Mouse (Mus musculus) lung, embryonic 16.5 days (tissue): ENCODE measurements around the gene Nrtn. TPM values are rescaled to one million over a fixed set of nuclear protein-coding genes. Genes with fewer than 3 reads are reported as not detected.

Experiments used
- ATAC-seq: fragments of 200-750 bp; cut with Nextera tagmentation; 2 replicates; pipeline ENCODE4 v1.8.0; 2017; ENCODE audit warnings: low read depth, mild to moderate bottlenecking, moderate library complexity
- H3K27ac ChIP-seq: fragments of 300-500 bp; sonication (generic); 2 replicates; pipeline ENCODE4 v1.5.1; 2014; ENCODE audit warnings: mild to moderate bottlenecking, control low read depth, low read length
- H3K27me3 ChIP-seq: fragments of 300-500 bp; sonication (generic); 2 replicates; pipeline ENCODE4 v1.6.1; 2014; ENCODE audit warnings: low read depth, low read length, mixed read lengths; ENCODE audit not compliant: control insufficient read depth, insufficient read depth
- H3K36me3 ChIP-seq: fragments of 300-500 bp; sonication (generic); 2 replicates; pipeline ENCODE4 v1.6.1; 2014; ENCODE audit warnings: low read length; ENCODE audit not compliant: control insufficient read depth, insufficient read depth
- H3K4me1 ChIP-seq: fragments of 300-500 bp; sonication (generic); replicated peaks from 2 replicates; pipeline ENCODE4 v1.6.1; 2014; ENCODE audit warnings: low read length, mixed read lengths; ENCODE audit not compliant: control insufficient read depth, insufficient read depth
- H3K4me2 ChIP-seq: fragments of 300-500 bp; sonication (generic); 2 replicates; pipeline ENCODE4 v1.6.1; 2014; ENCODE audit warnings: low read depth, low read length, control low read depth
- H3K4me3 ChIP-seq: fragments of 300-500 bp; sonication (generic); 2 replicates; pipeline ENCODE4 v1.5.1; 2014; ENCODE audit warnings: mild to moderate bottlenecking, low read length, control low read depth
- H3K9ac ChIP-seq: fragments of 300-500 bp; sonication (generic); 2 replicates; pipeline ENCODE4 v1.6.1; 2014; ENCODE audit warnings: low read length, control low read depth
- H3K9me3 ChIP-seq: fragments of 300-500 bp; sonication (generic); 2 replicates; pipeline ENCODE4 v1.6.1; 2016; ENCODE audit warnings: low read length; ENCODE audit not compliant: control insufficient read depth
- WGBS: fragments of 180-500 bp; shearing (Covaris S2); extraction: QIAGEN DNeasy Blood & Tissue Kit; methylation state at CpG from one replicate; pipeline ENCODE4 v1.1.7; 2014; 5-methylcytosine and 5-hydroxymethylcytosine counted together
- polyA plus RNA-seq: library from polyadenylated mRNA; unstranded; fragments of >200 nt; fragmentation: Nextera tagmentation; extraction: Ambion mirVana; gene quantifications from 2 replicates; pipeline ENCODE4 v1.2.1, GENCODE M21; 2015

Nrtn gene
- polyA plus RNA-seq, 1 experiment from 2014 or later = 7.3 TPM

DNA sequence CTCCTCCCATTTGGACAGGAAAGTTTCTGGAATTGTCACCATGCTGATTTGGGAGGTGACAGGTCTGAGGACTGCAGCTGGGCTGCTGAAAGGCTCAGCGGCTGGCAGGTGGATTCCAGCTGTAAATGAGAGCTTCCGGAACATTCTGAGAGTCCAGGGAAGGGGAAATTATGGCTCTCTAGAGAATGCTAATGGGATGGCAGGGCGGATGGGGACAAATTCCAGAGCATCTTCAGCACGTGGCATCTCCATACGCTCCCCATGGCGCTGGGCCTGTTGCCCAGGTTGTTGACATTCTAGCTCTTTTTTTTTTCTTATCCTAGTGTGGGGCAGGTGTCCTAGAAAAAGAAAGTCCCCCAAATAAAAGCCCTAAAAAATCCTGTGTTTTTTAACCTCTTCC is 28.2 kb downstream of the Nrtn start:
- Histone ChIP-seq H3K4me2 (no peak overlapping the region), H3K9me3 (peaks cover 3% of the 10 kb centered on the region), H3K27me3 (no peaks in the 10 kb centered on the region), H3K36me3 (peaks cover 4% of the 10 kb centered on the region; the same call in 1 of the 2 replicates), H3K4me1 (peaks cover 22% of the 10 kb centered on the region), H3K27ac (peak overlapping the region; percentile 27; the same call in 1 of the 2 replicates), H3K9ac (peak overlapping the region; percentile 28; the same call in 1 of the 2 replicates), H3K4me3 (no peak overlapping the region)
- no peak for ATAC-seq
- 41% methylated on average over 6 of the region's 6 CpGs for WGBS

DNA sequence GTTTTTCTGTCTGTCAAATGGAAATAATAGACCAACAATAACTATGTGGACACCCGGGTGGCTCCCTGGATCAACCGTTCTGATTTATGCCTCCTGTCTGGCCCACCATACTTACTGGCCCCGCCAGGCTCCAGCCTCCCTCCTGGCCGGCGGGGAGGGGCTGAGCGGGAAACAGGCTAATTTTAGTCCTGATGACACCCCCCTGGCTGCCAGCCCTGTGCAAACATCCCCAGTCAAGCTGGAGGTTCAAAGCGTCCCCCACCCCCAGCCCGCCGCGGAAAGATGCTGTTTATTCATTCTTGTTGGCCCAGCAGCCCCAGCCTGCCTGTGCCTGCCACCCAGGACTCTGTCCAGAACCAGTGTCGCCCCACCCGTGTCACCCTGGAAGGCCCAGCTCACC is 29.2 kb downstream of the Nrtn start:
- Histone ChIP-seq H3K4me3 (no peak overlapping the region), H3K4me2 (peak overlapping the region; percentile 23), H3K4me1 (peaks cover 25% of the 10 kb centered on the region), H3K9me3 (peaks cover 3% of the 10 kb centered on the region), H3K36me3 (peaks cover 5% of the 10 kb centered on the region), H3K27ac (peak overlapping the region; percentile 21; the same call in 1 of the 2 replicates), H3K27me3 (no peaks in the 10 kb centered on the region), H3K9ac (peak overlapping the region; percentile 44; the same call in 1 of the 2 replicates)
- 4% methylated on average over 12 of the region's 12 CpGs for WGBS
- ATAC-seq = peak; percentile 76

- peak overlapping the region; percentile 23 for H3K4me2 ChIP-seq
- WGBS = 9% methylated on average over 12 of the region's 12 CpGs
- peak overlapping the region; percentile 40; the same call in 1 of the 2 replicates for H3K9ac ChIP-seq
- H3K36me3 ChIP-seq = peaks cover 8% of the 10 kb centered on the region
- 0 out of 2 replicates have a peak overlapping the region, but pooled peaks have one; percentile 46 for H3K27ac ChIP-seq
- H3K4me3 ChIP-seq = no peak overlapping the region
- peak; percentile 19 for ATAC-seq
- H3K4me1 ChIP-seq = peaks cover 26% of the 10 kb centered on the region
- H3K9me3 ChIP-seq = peaks cover 3% of the 10 kb centered on the region
- no peaks in the 10 kb centered on the region for H3K27me3 ChIP-seq
Observed at GRCm38 (mm10) chr17:56727659-56728058, 29.7 kb downstream of the Nrtn start.

DNA sequence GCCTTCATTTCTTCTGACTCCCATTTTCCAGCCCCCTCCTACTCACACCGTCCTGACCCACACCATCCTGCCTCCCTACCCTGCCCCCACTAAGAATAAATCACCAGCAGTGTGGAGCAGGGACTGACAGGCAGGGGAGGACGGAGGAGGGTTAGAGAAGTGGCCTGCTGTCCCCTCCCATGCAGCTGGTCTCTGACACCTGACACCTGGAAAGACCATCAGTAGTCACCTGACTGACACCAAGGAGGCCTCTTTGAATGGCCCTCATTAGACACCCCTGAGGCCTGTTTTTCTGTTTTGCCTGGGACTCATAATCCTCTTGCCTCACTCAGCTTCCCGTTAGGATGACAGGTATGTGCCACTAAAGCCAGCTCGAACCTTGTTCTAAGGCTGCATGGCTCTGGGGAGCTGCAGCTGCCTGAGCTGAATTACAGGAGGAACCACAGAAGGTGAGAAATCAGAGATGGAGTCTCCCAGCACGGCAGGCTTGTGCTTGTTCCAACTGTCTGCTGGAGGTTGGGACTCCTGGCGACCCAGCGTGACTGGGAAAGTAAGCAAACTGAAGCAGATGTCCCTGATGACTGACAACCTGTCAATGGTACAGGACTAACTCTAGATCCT is 30.2 kb downstream of the Nrtn start:
- WGBS = 14% methylated on average over 7 of the region's 7 CpGs
- Histone ChIP-seq H3K36me3 (peaks cover 11% of the 10 kb centered on the region), H3K9me3 (peaks cover 3% of the 10 kb centered on the region), H3K4me3 (no peak overlapping the region), H3K27me3 (no peaks in the 10 kb centered on the region), H3K4me1 (peaks cover 26% of the 10 kb centered on the region), H3K27ac (0 out of 2 replicates have a peak overlapping the region, but pooled peaks have one; percentile 46), H3K4me2 (no peak overlapping the region; the same call in 1 of the 2 replicates), H3K9ac (0 out of 2 replicates have a peak overlapping the region, but pooled peaks have one; percentile 40)
- ATAC-seq = no peak

DNA sequence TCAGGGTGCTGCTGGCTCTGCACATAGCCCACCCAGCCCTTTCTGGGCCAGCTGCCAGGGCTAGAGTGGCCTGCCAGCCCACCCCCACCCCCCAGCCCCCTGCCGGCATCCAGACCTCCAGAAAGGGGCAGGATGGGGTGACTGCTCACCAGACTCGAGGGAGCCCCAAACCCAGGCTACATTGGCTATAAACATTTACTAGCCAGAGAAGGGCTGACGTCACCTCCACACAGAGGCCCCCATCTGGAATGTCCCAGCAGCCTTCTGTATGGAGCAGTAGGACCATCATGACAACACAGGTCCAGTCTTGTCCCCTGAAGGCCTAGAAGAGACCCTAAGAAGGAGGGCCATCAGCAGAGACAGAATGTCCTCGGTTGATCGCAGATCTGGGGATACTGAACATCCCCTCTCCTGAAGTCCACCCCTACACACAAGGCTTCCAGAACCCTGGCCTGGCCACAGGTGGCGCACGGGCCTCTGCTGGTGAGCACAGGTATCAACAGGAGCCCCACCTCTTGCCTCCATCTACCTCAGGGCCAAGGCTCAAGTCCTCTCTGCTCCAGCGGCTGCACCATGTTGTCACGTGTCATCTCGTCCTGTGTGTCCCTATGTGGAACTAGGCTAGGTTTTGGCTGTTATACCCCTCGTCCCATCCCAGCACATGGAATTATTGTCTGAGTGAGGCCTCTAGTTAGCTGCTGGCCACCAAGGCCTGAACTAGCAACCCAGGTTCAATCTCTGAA is 33.7 kb downstream of the Nrtn start:
- 68% methylated on average over 11 of the region's 11 CpGs for WGBS
- no peak overlapping the region for H3K9ac ChIP-seq

DNA sequence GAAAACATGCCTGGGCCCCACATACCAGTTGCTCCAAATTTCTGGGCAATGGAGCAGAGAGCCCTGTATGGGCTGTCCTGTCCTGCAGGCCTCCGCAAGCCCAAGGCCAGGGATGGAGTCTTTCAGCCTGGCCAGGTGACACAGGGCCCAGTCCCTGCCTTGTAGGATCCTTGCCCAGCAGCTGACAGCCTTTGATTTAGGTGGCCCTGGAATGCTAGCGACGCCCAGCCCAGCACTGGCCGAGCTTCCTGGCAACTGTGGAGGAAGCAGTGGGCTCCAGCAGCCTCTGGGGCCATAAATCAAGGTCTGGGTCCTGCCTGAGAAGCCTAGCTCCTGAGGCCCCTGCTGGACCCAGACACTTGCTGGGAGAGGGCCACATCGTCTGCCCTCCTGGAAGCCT is 34.9 kb downstream of the Nrtn start:
- peaks cover 16% of the 10 kb centered on the region for H3K4me1 ChIP-seq
- no peak overlapping the region for H3K4me2 ChIP-seq
- no peak for ATAC-seq
- H3K36me3 ChIP-seq = peaks cover 17% of the 10 kb centered on the region
- peak overlapping the region; percentile 24 for H3K9ac ChIP-seq
- WGBS = 65% methylated on average over 5 of the region's 5 CpGs
- no peaks in the 10 kb centered on the region for H3K27me3 ChIP-seq
- peak overlapping the region; percentile 8; the same call in 1 of the 2 replicates for H3K27ac ChIP-seq
- H3K9me3 ChIP-seq = peaks cover 3% of the 10 kb centered on the region
- no peak overlapping the region for H3K4me3 ChIP-seq

More for the DNA sequence above, 33.7 kb downstream of the Nrtn start:
- peaks cover 17% of the 10 kb centered on the region for H3K36me3 ChIP-seq
- H3K4me3 ChIP-seq = no peak overlapping the region
- no peaks in the 10 kb centered on the region for H3K27me3 ChIP-seq
- H3K27ac ChIP-seq = no peak overlapping the region
- H3K9me3 ChIP-seq = peaks cover 3% of the 10 kb centered on the region
- no peak overlapping the region for H3K4me2 ChIP-seq
- peaks cover 24% of the 10 kb centered on the region for H3K4me1 ChIP-seq
- no peak for ATAC-seq

- Histone ChIP-seq H3K4me2 (peak within 1 kb of the TSS; percentile 77), H3K4me3 (peak within 1 kb of the TSS; percentile 89), H3K27me3 (no peaks in the 10 kb centered on the region), H3K4me1 (peaks cover 15% of the 10 kb centered on the region), H3K27ac (peak within 1 kb of the TSS; percentile 79), H3K9ac (peak within 1 kb of the TSS; percentile 95), H3K36me3 (peaks cover 9% of the 10 kb centered on the region), H3K9me3 (no peaks in the 10 kb centered on the region)
- under 1% methylated on average over 59 of the region's 59 CpGs for WGBS
- ATAC-seq = peak; percentile 79
Observed at GRCm38 (mm10) chr17:56717363-56718058, 39.8 kb downstream of the Nrtn start, which contains the start of the genes Ndufa11 and Vmac. TSS of gene Ndufa11 (plus strand) at chr17:56717767. TSS of gene Vmac (minus strand) at chr17:56718022.

DNA sequence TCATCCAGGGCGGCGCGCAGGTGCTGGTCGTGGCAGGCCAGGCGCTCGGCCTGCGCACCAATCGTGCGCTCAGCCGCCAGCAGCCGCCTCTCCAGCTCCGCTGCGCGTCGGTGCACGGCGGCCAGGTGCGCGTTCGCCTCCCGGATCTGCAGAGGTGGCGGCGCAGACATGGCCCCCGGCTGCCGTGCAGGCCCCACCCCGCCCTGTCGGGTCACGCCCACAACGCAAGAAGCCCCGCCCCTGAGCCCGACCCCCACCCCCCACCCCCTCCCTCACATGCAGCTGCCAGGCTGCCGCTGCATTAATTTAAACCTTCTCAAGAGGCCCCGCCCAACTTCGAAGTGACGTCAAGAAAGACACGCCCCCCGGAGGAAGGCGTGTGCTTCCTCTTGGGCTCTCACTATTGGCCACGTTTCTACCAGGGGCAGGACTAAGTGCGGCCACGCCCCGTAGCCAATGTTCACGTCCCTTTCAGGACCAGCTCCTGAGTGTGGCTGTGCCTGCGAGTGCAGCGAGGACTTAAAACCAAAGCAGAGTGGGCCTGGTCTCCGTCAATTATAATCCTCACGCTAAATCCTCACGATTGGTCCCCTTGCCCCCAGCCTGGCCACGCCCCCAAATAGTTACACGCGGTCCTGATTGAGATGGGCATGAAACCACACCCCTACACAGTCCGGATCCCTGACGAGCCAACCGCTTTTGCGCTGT is 40.5 kb downstream of the Nrtn start:
- H3K4me2 ChIP-seq = peak overlapping the region; percentile 77
- H3K36me3 ChIP-seq = peaks cover 4% of the 10 kb centered on the region
- H3K27ac ChIP-seq = peak overlapping the region; percentile 79
- peaks cover 15% of the 10 kb centered on the region for H3K4me1 ChIP-seq
- WGBS = under 1% methylated on average over 50 of the region's 55 CpGs
- H3K27me3 ChIP-seq = no peaks in the 10 kb centered on the region
- peak; percentile 94 for ATAC-seq
- peak overlapping the region; percentile 89 for H3K4me3 ChIP-seq
- peak overlapping the region; percentile 95 for H3K9ac ChIP-seq
- no peaks in the 10 kb centered on the region for H3K9me3 ChIP-seq
